Mouse (Mus musculus): Measurements from ENCODE around the gene Eml6. TPM values are rescaled to one million over a fixed set of nuclear protein-coding genes. Genes with fewer than 3 reads are reported as not detected.

The Eml6 gene
- polyA plus RNA-seq, 1 experiment from 2014 or later: 0.88 TPM

GRCm38 (mm10) chr11:29788499-29788898, 237.3 kb downstream of the Eml6 start:
- no peaks in the 10 kb centered on the region for H3K36me3 ChIP-seq (ENCODE audit: control insufficient read depth, insufficient read depth)
- no peak overlapping the region for H3K9ac ChIP-seq (ENCODE audit: low read length)
- no peak overlapping the region for H3K4me3 ChIP-seq (ENCODE audit: low read length)
- no peaks in the 10 kb centered on the region for H3K27me3 ChIP-seq (ENCODE audit: control insufficient read depth, insufficient read depth, low read length)
- H3K27ac ChIP-seq (ENCODE audit: low read length): no peak overlapping the region
- H3K4me2 ChIP-seq (ENCODE audit: low read depth, low read length): no peak overlapping the region
- ATAC-seq (replicated peaks; ENCODE audit: extremely low read depth, insufficient read depth, low FRiP score): no peak
- 47% methylated on average over 1 of the region's 1 CpGs for WGBS
- no peaks in the 10 kb centered on the region for H3K9me3 ChIP-seq (replicated peaks; ENCODE audit: control insufficient read depth, low read length)
- H3K4me1 ChIP-seq (ENCODE audit: control insufficient read depth, insufficient read depth, low read length): no peaks in the 10 kb centered on the region; the same call in 1 of the 2 replicates

GRCm38 (mm10) chr11:29787473-29787872, 238.4 kb downstream of the Eml6 start:
- Histone ChIP-seq H3K27ac (ENCODE audit: low read length) (no peak overlapping the region), H3K4me2 (ENCODE audit: low read depth, low read length) (no peak overlapping the region), H3K36me3 (ENCODE audit: control insufficient read depth, insufficient read depth) (no peaks in the 10 kb centered on the region), H3K9me3 (replicated peaks; ENCODE audit: control insufficient read depth, low read length) (no peaks in the 10 kb centered on the region), H3K4me3 (ENCODE audit: low read length) (no peak overlapping the region), H3K27me3 (ENCODE audit: control insufficient read depth, insufficient read depth, low read length) (no peaks in the 10 kb centered on the region), H3K9ac (ENCODE audit: low read length) (no peak overlapping the region), H3K4me1 (ENCODE audit: control insufficient read depth, insufficient read depth, low read length) (no peaks in the 10 kb centered on the region)
- ATAC-seq (replicated peaks; ENCODE audit: extremely low read depth, insufficient read depth, low FRiP score): no peak
- 16% methylated on average over 5 of the region's 5 CpGs for WGBS

- no peaks in the 10 kb centered on the region for H3K36me3 ChIP-seq (ENCODE audit: control insufficient read depth, insufficient read depth)
- WGBS: 79% methylated on average over 6 of the region's 6 CpGs
- no peak overlapping the region for H3K27ac ChIP-seq (ENCODE audit: low read length)
- H3K4me2 ChIP-seq (ENCODE audit: low read depth, low read length): no peak overlapping the region
- ATAC-seq (replicated peaks; ENCODE audit: extremely low read depth, insufficient read depth, low FRiP score): no peak
- no peak overlapping the region for H3K9ac ChIP-seq (ENCODE audit: low read length)
- no peaks in the 10 kb centered on the region for H3K4me1 ChIP-seq (ENCODE audit: control insufficient read depth, insufficient read depth, low read length)
- H3K9me3 ChIP-seq (replicated peaks; ENCODE audit: control insufficient read depth, low read length): no peaks in the 10 kb centered on the region
- H3K27me3 ChIP-seq (ENCODE audit: control insufficient read depth, insufficient read depth, low read length): no peaks in the 10 kb centered on the region
- no peak overlapping the region for H3K4me3 ChIP-seq (ENCODE audit: low read length)
These were observed 239.1 kb downstream of the Eml6 start for GRCm38 (mm10) chr11:29786583-29787219.

GRCm38 (mm10) chr11:29779409-29780026, 246.3 kb downstream of the Eml6 start:
- 69% methylated on average over 2 of the region's 2 CpGs for WGBS
- ATAC-seq (replicated peaks; ENCODE audit: extremely low read depth, insufficient read depth, low FRiP score): no peak
- H3K9ac ChIP-seq (ENCODE audit: low read length): no peak overlapping the region
- peaks cover 9% of the 10 kb centered on the region for H3K4me1 ChIP-seq (ENCODE audit: control insufficient read depth, insufficient read depth, low read length)
- no peak overlapping the region for H3K27ac ChIP-seq (ENCODE audit: low read length)
- H3K27me3 ChIP-seq (ENCODE audit: control insufficient read depth, insufficient read depth, low read length): no peaks in the 10 kb centered on the region
- H3K9me3 ChIP-seq (replicated peaks; ENCODE audit: control insufficient read depth, low read length): no peaks in the 10 kb centered on the region
- no peak overlapping the region for H3K4me3 ChIP-seq (ENCODE audit: low read length)
- H3K36me3 ChIP-seq (ENCODE audit: control insufficient read depth, insufficient read depth): no peaks in the 10 kb centered on the region
- H3K4me2 ChIP-seq (ENCODE audit: low read depth, low read length): no peak overlapping the region

- no peak for ATAC-seq (replicated peaks; ENCODE audit: extremely low read depth, insufficient read depth, low FRiP score)
- Histone ChIP-seq H3K4me2 (ENCODE audit: low read depth, low read length) (no peak overlapping the region), H3K9me3 (replicated peaks; ENCODE audit: control insufficient read depth, low read length) (no peaks in the 10 kb centered on the region), H3K9ac (ENCODE audit: low read length) (no peak overlapping the region), H3K27me3 (ENCODE audit: control insufficient read depth, insufficient read depth, low read length) (no peaks in the 10 kb centered on the region), H3K4me1 (ENCODE audit: control insufficient read depth, insufficient read depth, low read length) (peaks cover 9% of the 10 kb centered on the region), H3K27ac (ENCODE audit: low read length) (peak overlapping the region; percentile 93), H3K4me3 (ENCODE audit: low read length) (no peak overlapping the region), H3K36me3 (ENCODE audit: control insufficient read depth, insufficient read depth) (no peaks in the 10 kb centered on the region)
- 85% methylated on average over 3 of the region's 3 CpGs for WGBS
These were observed 246.9 kb downstream of the Eml6 start for GRCm38 (mm10) chr11:29778936-29779335.

GRCm38 (mm10) chr11:29777964-29778363, 247.9 kb downstream of the Eml6 start:
- no peaks in the 10 kb centered on the region for H3K27me3 ChIP-seq (ENCODE audit: control insufficient read depth, insufficient read depth, low read length)
- no peak overlapping the region for H3K9ac ChIP-seq (ENCODE audit: low read length)
- peak overlapping the region; percentile 93 for H3K27ac ChIP-seq (ENCODE audit: low read length)
- H3K4me3 ChIP-seq (ENCODE audit: low read length): no peak overlapping the region
- H3K4me1 ChIP-seq (ENCODE audit: control insufficient read depth, insufficient read depth, low read length): peaks cover 9% of the 10 kb centered on the region
- H3K9me3 ChIP-seq (replicated peaks; ENCODE audit: control insufficient read depth, low read length): no peaks in the 10 kb centered on the region
- no peak overlapping the region for H3K4me2 ChIP-seq (ENCODE audit: low read depth, low read length)
- no peaks in the 10 kb centered on the region for H3K36me3 ChIP-seq (ENCODE audit: control insufficient read depth, insufficient read depth)
- peak; percentile 97 for ATAC-seq (replicated peaks; ENCODE audit: extremely low read depth, insufficient read depth, low FRiP score)

- Histone ChIP-seq H3K4me1 (ENCODE audit: control insufficient read depth, insufficient read depth, low read length) (peaks cover 20% of the 10 kb centered on the region), H3K9me3 (replicated peaks; ENCODE audit: control insufficient read depth, low read length) (no peaks in the 10 kb centered on the region), H3K27me3 (ENCODE audit: control insufficient read depth, insufficient read depth, low read length) (no peaks in the 10 kb centered on the region), H3K36me3 (ENCODE audit: control insufficient read depth, insufficient read depth) (no peaks in the 10 kb centered on the region), H3K4me3 (ENCODE audit: low read length) (no peak overlapping the region), H3K27ac (ENCODE audit: low read length) (no peak overlapping the region), H3K4me2 (ENCODE audit: low read depth, low read length) (no peak overlapping the region), H3K9ac (ENCODE audit: low read length) (no peak overlapping the region)
- ATAC-seq (replicated peaks; ENCODE audit: extremely low read depth, insufficient read depth, low FRiP score): no peak
- 67% methylated on average over 2 of the region's 2 CpGs for WGBS
These were observed 251.1 kb downstream of the Eml6 start for GRCm38 (mm10) chr11:29774760-29775159.

- Histone ChIP-seq H3K27me3 (ENCODE audit: control insufficient read depth, insufficient read depth, low read length) (no peaks in the 10 kb centered on the region), H3K9ac (ENCODE audit: low read length) (no peak overlapping the region), H3K9me3 (replicated peaks; ENCODE audit: control insufficient read depth, low read length) (no peaks in the 10 kb centered on the region), H3K4me2 (ENCODE audit: low read depth, low read length) (no peak overlapping the region), H3K36me3 (ENCODE audit: control insufficient read depth, insufficient read depth) (no peaks in the 10 kb centered on the region), H3K4me1 (ENCODE audit: control insufficient read depth, insufficient read depth, low read length) (peaks cover 20% of the 10 kb centered on the region), H3K4me3 (ENCODE audit: low read length) (no peak overlapping the region), H3K27ac (ENCODE audit: low read length) (no peak overlapping the region)
- WGBS: 34% methylated on average over 2 of the region's 2 CpGs
- no peak for ATAC-seq (replicated peaks; ENCODE audit: extremely low read depth, insufficient read depth, low FRiP score)
These were observed 251.5 kb downstream of the Eml6 start for GRCm38 (mm10) chr11:29774296-29774695.

GRCm38 (mm10) chr11:29772279-29772678, 253.6 kb downstream of the Eml6 start:
- 22% methylated on average over 1 of the region's 1 CpGs for WGBS
- Histone ChIP-seq H3K4me1 (ENCODE audit: control insufficient read depth, insufficient read depth, low read length) (peaks cover 15% of the 10 kb centered on the region), H3K27me3 (ENCODE audit: control insufficient read depth, insufficient read depth, low read length) (no peaks in the 10 kb centered on the region), H3K36me3 (ENCODE audit: control insufficient read depth, insufficient read depth) (no peaks in the 10 kb centered on the region), H3K4me2 (ENCODE audit: low read depth, low read length) (no peak overlapping the region), H3K9ac (ENCODE audit: low read length) (no peak overlapping the region), H3K9me3 (replicated peaks; ENCODE audit: control insufficient read depth, low read length) (no peaks in the 10 kb centered on the region), H3K4me3 (ENCODE audit: low read length) (no peak overlapping the region), H3K27ac (ENCODE audit: low read length) (no peak overlapping the region)
- ATAC-seq (replicated peaks; ENCODE audit: extremely low read depth, insufficient read depth, low FRiP score): no peak

Measured in heart, embryonic 16.5 days (tissue).